Mouse (Mus musculus) CH12.LX (cell line): Measurements from ENCODE around the gene 5730522E02Rik. TPM values are rescaled to one million over a fixed set of nuclear protein-coding genes. Genes with fewer than 3 reads are reported as not detected.

ENCODE experiments used
- DNase-seq: peaks from one replicate; pipeline ENCODE4 v3.0.0-alpha.2; 2013; ENCODE audit errors: extremely low read depth
- H3K27ac ChIP-seq: 2 replicates; pipeline ENCODE4 v1.5.1; 2012; ENCODE audit warnings: low read depth, mild to moderate bottlenecking, control low read depth, moderate library complexity; ENCODE audit not compliant: insufficient read depth
- H3K27me3 ChIP-seq: replicated peaks from 2 replicates; pipeline ENCODE3; 2012; ENCODE audit warnings: inconsistent platforms
- H3K36me3 ChIP-seq, 2 experiments: replicated peaks in 1 of 2; 2 replicates each; pipeline versions ENCODE3 to v1.6.1; 2012; ENCODE audit warnings: inconsistent platforms in 1 of 2, low read length in 1 of 2, mild to moderate bottlenecking in 1 of 2, mixed read lengths in 1 of 2, moderate library complexity in 1 of 2; ENCODE audit not compliant: control insufficient read depth in 1 of 2, insufficient read depth in 1 of 2
- H3K4me1 ChIP-seq, 2 experiments: 2 replicates each; pipeline ENCODE4 v1.6.1; 2012; ENCODE audit warnings: inconsistent platforms in 1 of 2, moderate library complexity in 1 of 2; ENCODE audit not compliant: insufficient read depth in 2 of 2, control insufficient read depth in 1 of 2
- H3K4me2 ChIP-seq: 2 replicates; pipeline ENCODE4 v1.6.1; 2012; ENCODE audit warnings: low read depth, mild to moderate bottlenecking, control low read depth; ENCODE audit not compliant: poor library complexity, insufficient read depth, severe bottlenecking
- H3K4me3 ChIP-seq, 3 experiments: fragments of 150-350 bp in 1 of 3; sonication (generic) in 1 of 3; replicated peaks in 1 of 3; 2 replicates each; pipeline versions ENCODE3 to v1.5.1; 2011 to 2012; ENCODE audit warnings: low read depth in 2 of 3, low read length in 2 of 3, mild to moderate bottlenecking in 2 of 3, moderate library complexity in 2 of 3, control low read depth in 1 of 3, improper control_type of control experiment in 1 of 3, inconsistent platforms in 1 of 3, mixed read lengths in 1 of 3; ENCODE audit not compliant: poor library complexity in 1 of 3
- H3K79me2 ChIP-seq: replicated peaks from 2 replicates; pipeline ENCODE4 v1.6.1; 2012; ENCODE audit warnings: mild to moderate bottlenecking, moderate library complexity; ENCODE audit not compliant: control insufficient read depth, poor library complexity, insufficient read depth, severe bottlenecking; ENCODE audit errors: extremely low read depth
- H3K9ac ChIP-seq: 2 replicates; pipeline ENCODE4 v1.6.1; 2012; ENCODE audit warnings: low read depth, mild to moderate bottlenecking, control low read depth, moderate library complexity; ENCODE audit not compliant: insufficient read depth
- H3K9me3 ChIP-seq: replicated peaks from 2 replicates; pipeline ENCODE3; 2012; ENCODE audit warnings: low read length, inconsistent platforms, mixed read lengths
- BHLHE40 ChIP-seq: IDR thresholded peaks from 2 replicates; pipeline ENCODE4 v1.6.1; 2011; ENCODE audit warnings: mild to moderate bottlenecking, low read depth, low read length, improper control_type of control experiment
- CHD2 ChIP-seq: IDR thresholded peaks from 2 replicates; pipeline ENCODE4 v1.6.1; 2011; ENCODE audit warnings: low read length, improper control_type of control experiment
- CTCF ChIP-seq, 2 experiments: IDR thresholded peaks in 1 of 2; conservative IDR thresholded peaks in 1 of 2; 2 replicates each; pipeline ENCODE4 v1.5.1; 2011 to 2012; ENCODE audit warnings: low read depth in 2 of 2, low read length in 2 of 2, improper control_type of control experiment in 1 of 2, inconsistent platforms in 1 of 2, mild to moderate bottlenecking in 1 of 2, moderate library complexity in 1 of 2
- ELF1 ChIP-seq: IDR thresholded peaks from 2 replicates; pipeline ENCODE4 v1.6.1; 2014; ENCODE audit warnings: low read depth, mild to moderate bottlenecking, inconsistent platforms, low read length, improper control_type of control experiment
- ETS1 ChIP-seq: conservative IDR thresholded peaks from 2 replicates; pipeline ENCODE4 v1.6.1; 2012; ENCODE audit warnings: low read depth, mild to moderate bottlenecking, inconsistent platforms, low read length, improper control_type of control experiment, moderate library complexity
- HCFC1 ChIP-seq: IDR thresholded peaks from 2 replicates; pipeline ENCODE4 v1.6.1; 2012; ENCODE audit warnings: low read depth, mild to moderate bottlenecking, inconsistent platforms, low read length, improper control_type of control experiment
- JUN ChIP-seq: IDR thresholded peaks from 2 replicates; pipeline ENCODE4 v1.6.1; 2011; ENCODE audit warnings: low read depth, mild to moderate bottlenecking, low read length, improper control_type of control experiment, moderate library complexity; ENCODE audit not compliant: insufficient read depth
- KAT2A ChIP-seq: IDR thresholded peaks from 2 replicates; pipeline ENCODE4 v1.6.1; 2012; ENCODE audit warnings: low read length, improper control_type of control experiment, inconsistent platforms; ENCODE audit not compliant: insufficient replicate concordance
- MAFK ChIP-seq: IDR thresholded peaks from 2 replicates; pipeline ENCODE4 v1.6.1; 2011; ENCODE audit warnings: low read length, improper control_type of control experiment; ENCODE audit not compliant: insufficient replicate concordance
- MAX ChIP-seq: IDR thresholded peaks from 2 replicates; pipeline ENCODE4 v1.6.1; 2011; ENCODE audit warnings: low read length, improper control_type of control experiment
- MXI1 ChIP-seq: IDR thresholded peaks from 2 replicates; pipeline ENCODE4 v1.6.1; 2011; ENCODE audit warnings: mild to moderate bottlenecking, low read depth, low read length, improper control_type of control experiment
- MYC ChIP-seq: IDR thresholded peaks from 2 replicates; pipeline ENCODE4 v1.6.1; 2011; ENCODE audit warnings: low read depth, mild to moderate bottlenecking, improper control_type of control experiment, low read length
- NELFE ChIP-seq: IDR thresholded peaks from 2 replicates; pipeline ENCODE4 v1.6.1; 2011; ENCODE audit warnings: low read depth, low read length, improper control_type of control experiment
- NRF1 ChIP-seq: IDR thresholded peaks from 2 replicates; pipeline ENCODE4 v1.6.1; 2014; ENCODE audit warnings: low read depth, mild to moderate bottlenecking, inconsistent platforms, low read length, improper control_type of control experiment, moderate library complexity
- PAX5 ChIP-seq: IDR thresholded peaks from 2 replicates; pipeline ENCODE4 v1.6.1; 2012; ENCODE audit warnings: low read length, inconsistent platforms, mixed read lengths
- POLR2A ChIP-seq: IDR thresholded peaks from 2 replicates; pipeline ENCODE4 v1.6.1; 2011; ENCODE audit warnings: low read depth, mild to moderate bottlenecking, improper control_type of control experiment, low read length
- RCOR1 ChIP-seq: conservative IDR thresholded peaks from 2 replicates; pipeline ENCODE4 v1.6.1; 2012; ENCODE audit warnings: low read depth, mild to moderate bottlenecking, inconsistent platforms, low read length, improper control_type of control experiment
- TCF12 ChIP-seq: IDR thresholded peaks from 2 replicates; pipeline ENCODE4 v1.6.1; 2014; ENCODE audit warnings: low read depth, mild to moderate bottlenecking, inconsistent platforms, low read length, improper control_type of control experiment
- USF1 ChIP-seq: IDR thresholded peaks from 2 replicates; pipeline ENCODE4 v1.6.1; 2014; ENCODE audit warnings: low read depth, mild to moderate bottlenecking, inconsistent platforms, low read length, improper control_type of control experiment
- ZMIZ1 ChIP-seq: IDR thresholded peaks from 2 replicates; pipeline ENCODE4 v1.6.1; 2012; ENCODE audit warnings: low read depth, mild to moderate bottlenecking, inconsistent platforms, low read length, improper control_type of control experiment
- ZNF384 ChIP-seq: IDR thresholded peaks from 2 replicates; pipeline ENCODE4 v1.6.1; 2012; ENCODE audit warnings: low read depth, low read length, improper control_type of control experiment, inconsistent platforms
- dilution Hi-C: fragments of 300-500 bp; cut with MboI; formaldehyde crosslinking; loops from 2 replicates; pipeline ENCODE4 v1.14.3; 2020; ENCODE audit warnings: low sequenced_read_pairs; ENCODE audit not compliant: extremely low pct_unique_long_range_greater_than_20kb, extremely low pct_ligation_motif_present
- in situ Hi-C: fragments of 300-500 bp; cut with MboI; formaldehyde crosslinking; loops from 3 replicates; pipeline ENCODE4 v1.14.3; 2019; ENCODE audit warnings: low sequenced_read_pairs, low pct_ligation_motif_present, low pct_unique_long_range_greater_than_20kb, mixed read lengths
- polyA plus RNA-seq: library from polyadenylated mRNA; unstranded; fragments of >175 nt; gene quantifications from 2 replicates; pipeline ENCODE4 v1.2.1, GENCODE M21; 2012; ENCODE audit warnings: low read depth; ENCODE audit not compliant: insufficient read length
- total RNA-seq, 2 experiments: library from RNA; depleted of rRNA; stranded (reverse); fragments of 300-350 nt in 1 of 2; fragments of >200 nt in 1 of 2; gene quantifications; 2 replicates each; pipeline ENCODE4 v1.2.3; 2012 to 2014

The 5730522E02Rik gene
- total and polyA plus RNA-seq, 3 experiments, result not detected

DNA sequence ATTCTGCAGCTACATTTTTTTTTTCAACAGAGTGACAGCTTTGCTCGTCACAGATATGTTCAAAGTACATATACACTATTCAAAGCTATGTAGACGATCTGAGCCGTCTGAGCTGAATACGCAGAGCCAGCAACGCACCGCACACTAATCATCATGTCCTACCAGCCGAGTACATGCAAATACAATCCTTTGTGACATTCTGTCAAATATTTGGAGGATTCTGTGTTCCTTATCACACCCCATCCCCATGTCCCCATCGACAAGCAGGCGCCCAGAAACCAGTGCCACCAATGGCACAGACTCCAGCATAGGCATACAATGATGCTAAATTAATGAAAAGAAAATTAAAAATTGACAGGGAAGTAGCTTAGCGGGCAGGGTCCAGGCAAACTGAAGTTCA, 356.3 kb downstream of the 5730522E02Rik start:
- Histone ChIP-seq H3K4me1 (peaks cover 2 to 9% of the 10 kb centered on the region in 2 experiments), H3K36me3 (no peaks in the 10 kb centered on the region), H3K4me2 (no peak overlapping the region), H3K27ac (no peak overlapping the region), H3K27me3 (no peaks in the 10 kb centered on the region)
- in situ Hi-C loops, result loop anchor here (25.0 kb wide), 1 partner anchor 1817 kb away; no protein-coding TSS in a partner anchor
- TF ChIP-seq BHLHE40 (no peak), KAT2A (no peak), ELF1 (no peak), MAX (no peak), MXI1 (no peak), MAFK (no peak), PAX5 (no peak), ZMIZ1 (no peak), NRF1 (no peak), USF1 (no peak), POLR2A (no peak)
- TF ChIP-seq, all 38 proteins: peak for 0
- no peak for DNase-seq
- H3K9ac ChIP-seq, result no peak overlapping the region
- dilution Hi-C loops, result no loop called here
- H3K9me3 ChIP-seq, result no peaks in the 10 kb centered on the region
- H3K79me2 ChIP-seq, result no peaks in the 10 kb centered on the region
- H3K4me3 ChIP-seq, result no peak overlapping the region

GRCm38 (mm10) chr11:25853032-25853431, 357.5 kb downstream of the 5730522E02Rik start:
- Histone ChIP-seq H3K9me3 (no peaks in the 10 kb centered on the region), H3K4me3 (no peak overlapping the region), H3K27ac (no peak overlapping the region), H3K4me1 (peaks cover 3 to 17% of the 10 kb centered on the region in 2 experiments), H3K79me2 (no peaks in the 10 kb centered on the region), H3K9ac (no peak overlapping the region), H3K27me3 (no peaks in the 10 kb centered on the region), H3K36me3 (no peaks in the 10 kb centered on the region), H3K4me2 (no peak overlapping the region)
- no peak for DNase-seq
- TF ChIP-seq TCF12 (no peak), HCFC1 (no peak), ZNF384 (no peak), MXI1 (no peak), CTCF (conservative IDR thresholded peaks at IDR 0.05 in 1 of 2, IDR thresholded peaks at IDR 0.05 in 1 of 2; ENCODE audit: low read depth in 2 of 2, low read length in 2 of 2) (no peak), ELF1 (no peak), PAX5 (no peak), NRF1 (no peak), BHLHE40 (no peak), JUN (no peak), NELFE (no peak), MYC (no peak), RCOR1 (no peak), ETS1 (no peak), CHD2 (no peak)
- in situ Hi-C loops, result loop anchor here (25.0 kb wide), 1 partner anchor 1816 kb away; no protein-coding TSS in a partner anchor
- dilution Hi-C loops, result no loop called here
